Mouse (Mus musculus): ENCODE data around the gene Add1. TPM values are rescaled to one million over a fixed set of nuclear protein-coding genes. Genes with fewer than 3 reads are reported as not detected.
"Not testable (repeated sequence)": the region's sequence is repeated elsewhere in the genome, so short reads cannot be mapped to it uniquely, and the experiment has no call there.

The Add1 gene
- polyA plus RNA-seq, 1 experiment from 2014 or later: 279 TPM

DNA sequence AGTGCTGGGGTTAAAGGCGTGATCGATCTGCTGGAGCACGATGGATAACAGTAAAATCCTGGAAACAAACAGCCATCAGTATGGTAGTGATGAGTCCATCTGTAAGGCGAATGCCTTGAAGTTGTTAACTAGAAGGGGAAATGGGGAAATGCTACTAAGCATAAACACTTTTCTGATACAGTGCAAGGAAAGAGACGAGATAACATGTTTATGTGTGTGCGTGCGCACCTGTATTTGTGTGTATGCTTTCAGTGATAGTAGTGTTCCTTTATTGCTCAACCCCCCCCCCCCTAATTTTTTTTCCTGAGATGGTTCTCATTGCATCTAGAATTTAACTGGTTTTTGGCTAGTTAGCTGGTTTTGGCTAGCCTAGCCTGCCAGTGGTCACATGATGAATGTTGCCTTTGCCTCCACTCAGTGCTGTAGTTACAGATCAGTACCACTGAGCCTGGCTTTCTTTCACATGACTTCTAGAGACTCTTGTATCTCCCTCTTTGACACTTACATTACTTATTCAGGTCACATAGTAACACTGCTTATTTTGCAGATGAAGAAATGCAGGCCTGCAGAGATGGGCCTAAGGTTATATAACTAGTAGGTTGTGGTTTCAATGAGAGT lies 4.7 kb downstream of the Add1 start:
- ChIA-PET CTCF (interaction anchor here (0.9 kb wide), 1 partner anchor 32 kb away, joined by 3 read pairs; no protein-coding TSS in a partner anchor), POLR2A (no interaction called here)
- no peak for TF ChIP-seq CTCF (IDR thresholded peaks at IDR 0.05)
- no peak for DNase-seq (ENCODE audit: low read depth, low spot score)
- H3K27me3 ChIP-seq: no peaks in the 10 kb centered on the region
- in situ Hi-C loops (cut with MboI; ENCODE audit: low pct_unique_long_range_greater_than_20kb): no loop called here
- ATAC-seq: no peak

DNA sequence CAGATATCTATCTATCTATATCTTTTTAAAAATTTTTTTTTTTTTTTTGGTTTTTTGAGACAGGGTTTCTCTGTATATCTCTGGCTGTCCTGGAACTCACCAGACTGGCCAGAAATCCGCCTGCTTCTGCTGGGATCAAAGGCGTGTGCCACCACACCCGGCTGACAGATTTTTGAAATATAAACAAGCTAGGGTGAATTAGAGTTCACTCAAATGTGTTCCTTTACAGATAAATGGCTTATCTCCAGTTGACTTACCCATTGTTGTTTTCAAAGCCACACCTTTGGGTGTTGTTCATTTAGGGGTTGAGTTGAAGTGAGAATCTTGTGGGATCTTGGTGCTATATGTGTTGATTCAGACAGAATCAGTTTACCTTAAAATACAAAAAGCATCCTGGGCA lies 5.9 kb downstream of the Add1 start:
- CTCF ChIA-PET: no interaction called here
- in situ Hi-C loops (cut with MboI; ENCODE audit: low pct_unique_long_range_greater_than_20kb): no loop called here
- POLR2A ChIA-PET: interaction anchor here (0.7 kb wide), 2 partner anchors 60 to 242 kb away, joined by 3 read pairs; no protein-coding TSS in a partner anchor
- ATAC-seq (no peak), DNase-seq (ENCODE audit: low read depth, low spot score) (no peak)
- no peak for TF ChIP-seq CTCF (IDR thresholded peaks at IDR 0.05)
- H3K27me3 ChIP-seq: no peaks in the 10 kb centered on the region

DNA sequence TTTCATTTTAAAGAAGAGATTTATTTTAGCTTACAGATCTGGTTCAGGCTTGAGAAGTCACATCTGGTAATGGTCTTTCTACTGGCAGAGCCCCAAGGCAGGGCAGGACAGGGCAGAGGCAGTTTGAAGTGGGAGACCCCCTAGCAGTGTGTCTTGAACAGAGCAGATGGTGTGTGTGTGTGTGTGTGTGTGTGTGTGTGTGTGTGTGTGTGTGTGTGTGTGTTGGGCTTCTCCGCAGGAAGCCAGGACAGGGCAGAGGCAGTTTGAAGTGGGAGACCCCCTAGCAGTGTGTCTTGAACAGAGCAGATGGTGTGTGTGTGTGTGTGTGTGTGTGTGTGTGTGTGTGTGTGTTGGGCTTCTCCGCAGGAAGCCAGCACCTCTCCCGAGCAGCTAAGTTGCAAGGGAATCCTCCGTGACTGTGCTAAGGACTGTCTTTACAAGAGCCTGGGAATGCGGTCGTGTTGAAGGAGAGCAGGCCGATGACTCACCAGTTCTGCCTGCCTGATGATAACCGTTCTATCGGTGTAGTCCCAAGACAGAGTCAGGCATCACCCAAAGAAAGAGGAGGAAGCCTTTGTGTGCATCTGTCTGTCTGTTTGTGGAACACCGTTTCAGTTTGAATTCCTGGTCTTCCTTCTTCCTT lies 8.3 kb downstream of the Add1 start:
- DNase-seq (ENCODE audit: low read depth, low spot score): peak; percentile 61
- H3K27me3 ChIP-seq; in situ Hi-C loops (cut with MboI; ENCODE audit: low pct_unique_long_range_greater_than_20kb): not testable (repeated sequence)
- peak; percentile 87 for ATAC-seq
- CTCF ChIA-PET: interaction anchor here (0.9 to 1.4 kb wide), 2 partner anchors 10 to 21 kb away, joined by 3 to 4 read pairs; no protein-coding TSS in a partner anchor
- POLR2A ChIA-PET: interaction anchor here (0.6 kb wide), 2 partner anchors 48 to 137 kb away, joined by 3 read pairs; no protein-coding TSS in a partner anchor

DNA sequence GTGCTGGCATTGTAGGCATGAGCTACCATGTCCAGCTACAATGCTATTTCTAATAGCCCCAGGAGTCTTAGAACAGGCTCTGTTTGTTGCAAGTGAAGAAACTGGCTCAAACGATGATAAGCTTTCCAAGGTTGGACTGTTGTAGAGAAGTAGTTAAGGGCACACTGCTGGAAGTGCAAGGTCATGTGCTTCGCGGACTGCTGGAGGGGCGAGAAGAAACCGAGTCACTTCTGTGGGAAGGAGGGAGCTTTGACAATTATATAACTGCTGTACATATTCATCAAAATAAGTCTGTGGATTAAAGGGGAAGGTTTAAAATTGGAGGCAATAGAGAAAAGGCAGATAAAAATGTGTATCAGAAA lies 8.8 kb downstream of the Add1 start:
- ATAC-seq (no peak), DNase-seq (ENCODE audit: low read depth, low spot score) (no peak)
- ChIA-PET CTCF (interaction anchor here (0.9 kb wide), 1 partner anchor 10 kb away, joined by 4 read pairs; no protein-coding TSS in a partner anchor), POLR2A (interaction anchor here (0.6 kb wide), 2 partner anchors 47 to 137 kb away, joined by 3 read pairs; no protein-coding TSS in a partner anchor)
- TF ChIP-seq CTCF (IDR thresholded peaks at IDR 0.05): no peak
- in situ Hi-C loops (cut with MboI; ENCODE audit: low pct_unique_long_range_greater_than_20kb): no loop called here
- H3K27me3 ChIP-seq: no peaks in the 10 kb centered on the region

DNA sequence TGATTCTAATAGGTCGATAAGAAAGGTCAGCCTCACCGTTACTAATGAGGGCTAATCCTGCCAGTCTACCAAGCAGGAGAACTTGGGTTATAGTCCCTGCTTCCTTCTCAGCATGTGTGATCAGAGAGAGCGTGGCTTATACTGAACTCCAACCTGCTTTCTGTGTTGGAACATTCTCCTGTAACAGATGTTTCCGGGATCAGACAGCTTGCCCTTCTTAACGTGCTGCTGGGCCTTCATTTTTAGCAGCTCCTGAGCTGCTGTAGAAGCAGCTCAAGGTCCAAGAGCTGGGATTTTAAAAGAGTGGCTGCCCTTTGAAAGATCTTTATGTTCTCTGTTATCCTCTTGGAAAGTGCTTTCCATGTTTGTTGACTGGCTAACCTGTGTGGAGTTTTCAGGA lies 11.8 kb downstream of the Add1 start:
- DNase-seq (ENCODE audit: low read depth, low spot score): no peak
- CTCF ChIA-PET: interaction anchor here (0.8 to 1.5 kb wide), 4 partner anchors 8 to 68 kb away, joined by 3 to 4 read pairs (median 3); no protein-coding TSS in a partner anchor
- POLR2A ChIA-PET: no interaction called here
- TF ChIP-seq CTCF (IDR thresholded peaks at IDR 0.05): no peak
- no peaks in the 10 kb centered on the region for H3K27me3 ChIP-seq
- in situ Hi-C loops (cut with MboI; ENCODE audit: low pct_unique_long_range_greater_than_20kb): no loop called here
- no peak for ATAC-seq

DNA sequence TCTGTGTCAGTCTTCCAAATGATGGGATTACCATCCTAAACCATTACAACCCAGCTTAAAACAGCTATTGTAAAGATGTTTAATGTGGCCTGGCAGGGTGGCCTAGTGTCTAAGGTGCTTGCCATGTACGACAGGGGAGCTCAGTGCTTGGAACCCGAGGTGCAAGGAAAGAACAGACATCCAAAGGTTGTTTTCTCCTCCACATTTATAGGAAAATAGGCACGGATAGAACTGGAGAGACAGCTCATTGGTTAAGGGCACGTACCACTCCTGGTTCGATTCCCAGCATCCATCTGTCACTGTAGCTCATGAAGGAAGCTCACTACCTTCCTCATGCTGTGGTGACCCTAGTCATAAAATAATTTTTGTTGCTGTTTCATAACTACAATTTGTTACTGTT lies 14.4 kb downstream of the Add1 start:
- ATAC-seq (no peak), DNase-seq (ENCODE audit: low read depth, low spot score) (no peak)
- H3K27me3 ChIP-seq: no peaks in the 10 kb centered on the region
- in situ Hi-C loops (cut with MboI; ENCODE audit: low pct_unique_long_range_greater_than_20kb): no loop called here
- TF ChIP-seq CTCF (IDR thresholded peaks at IDR 0.05): no peak
- ChIA-PET CTCF (interaction anchor here (0.7 kb wide), 1 partner anchor 19 kb away, joined by 3 read pairs; no protein-coding TSS in a partner anchor), POLR2A (interaction anchor here (0.6 kb wide), 1 partner anchor 16 kb away, joined by 3 read pairs; no protein-coding TSS in a partner anchor)

DNA sequence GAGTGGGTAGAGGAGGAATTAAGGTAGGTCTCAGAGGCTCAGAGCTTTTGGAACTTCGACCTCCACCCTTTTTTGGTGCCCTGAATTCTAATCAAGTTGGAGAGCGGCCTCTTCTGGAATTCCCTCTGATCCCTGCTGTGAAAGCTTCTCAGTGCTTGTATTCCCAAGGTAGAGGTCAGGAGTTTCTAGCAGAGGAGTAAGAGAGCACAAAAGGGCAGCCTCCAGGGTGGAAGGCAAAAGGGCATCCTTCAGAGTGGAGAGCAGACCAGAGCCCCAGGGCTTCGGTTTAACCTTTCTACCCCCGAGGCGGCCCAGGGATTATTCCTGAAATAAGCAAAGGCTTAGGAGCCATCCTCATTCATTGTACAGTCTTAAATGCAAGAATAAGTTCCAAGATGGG lies 16.6 kb downstream of the Add1 start:
- ChIA-PET POLR2A (interaction anchor here (1.1 kb wide), 1 partner anchor 16 kb away, joined by 3 read pairs; no protein-coding TSS in a partner anchor), CTCF (interaction anchor here (0.7 kb wide), 1 partner anchor 72 kb away, joined by 3 read pairs; no protein-coding TSS in a partner anchor)
- DNase-seq (ENCODE audit: low read depth, low spot score): no peak
- ATAC-seq: no peak
- TF ChIP-seq CTCF (IDR thresholded peaks at IDR 0.05): no peak
- H3K27me3 ChIP-seq: no peaks in the 10 kb centered on the region
- in situ Hi-C loops (cut with MboI; ENCODE audit: low pct_unique_long_range_greater_than_20kb): no loop called here

DNA sequence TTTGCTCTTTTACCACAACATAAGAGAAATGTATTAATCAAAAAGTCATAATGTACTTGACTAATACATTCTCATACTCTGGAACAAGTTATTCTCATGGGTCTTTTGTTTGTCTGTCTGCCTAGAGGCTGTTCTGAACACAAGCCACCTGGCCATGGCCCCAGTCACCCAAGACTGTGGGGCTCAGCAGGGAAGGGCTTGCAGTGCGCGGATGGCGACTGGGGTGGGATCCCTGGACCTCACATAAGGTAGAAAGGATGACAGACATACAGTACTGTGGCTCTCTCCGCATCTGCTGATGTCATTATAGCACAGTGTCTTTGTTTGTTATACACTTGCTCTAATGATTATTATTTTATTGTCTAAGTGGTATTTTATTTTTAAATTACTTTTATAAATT lies 17.2 kb downstream of the Add1 start:
- ATAC-seq (no peak), DNase-seq (ENCODE audit: low read depth, low spot score) (no peak)
- no peaks in the 10 kb centered on the region for H3K27me3 ChIP-seq
- TF ChIP-seq CTCF (IDR thresholded peaks at IDR 0.05): no peak
- in situ Hi-C loops (cut with MboI; ENCODE audit: low pct_unique_long_range_greater_than_20kb): no loop called here
- CTCF ChIA-PET: interaction anchor here (1.5 kb wide), 1 partner anchor 16 kb away, joined by 4 read pairs; no protein-coding TSS in a partner anchor
- POLR2A ChIA-PET: no interaction called here

DNA sequence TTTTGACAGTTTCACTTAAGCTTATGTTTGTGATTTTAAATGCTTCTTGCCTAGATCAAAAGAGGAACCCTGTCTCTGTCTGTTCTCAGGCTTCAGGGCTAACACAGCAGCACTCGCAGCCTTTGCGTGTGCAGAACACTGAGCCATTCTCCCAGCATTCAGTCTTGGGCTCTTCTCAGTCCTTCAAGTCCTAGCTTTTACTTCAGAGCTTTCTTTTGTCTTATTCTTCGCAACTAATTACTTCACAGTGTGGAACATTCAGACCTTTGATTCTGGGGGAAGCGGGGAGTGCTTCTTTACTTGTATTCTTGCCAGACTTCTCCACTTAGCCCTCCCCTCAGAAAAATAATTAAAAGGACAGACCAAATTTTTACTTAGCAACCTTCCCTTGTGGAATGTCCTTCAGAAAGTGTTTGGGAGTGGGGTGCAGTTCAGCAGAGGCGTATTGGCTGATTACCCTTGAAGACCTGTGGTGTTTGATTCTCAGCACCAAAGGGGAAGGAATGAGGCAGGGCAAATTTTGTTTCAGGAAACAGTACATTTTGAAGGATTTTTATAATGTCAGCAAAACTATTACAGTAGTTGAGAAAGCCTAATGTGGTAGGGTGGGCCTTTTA lies 18.0 kb downstream of the Add1 start:
- POLR2A ChIA-PET: no interaction called here
- in situ Hi-C loops (cut with MboI; ENCODE audit: low pct_unique_long_range_greater_than_20kb): no loop called here
- ATAC-seq (no peak), DNase-seq (ENCODE audit: low read depth, low spot score) (no peak)
- no peaks in the 10 kb centered on the region for H3K27me3 ChIP-seq
- no peak for TF ChIP-seq CTCF (IDR thresholded peaks at IDR 0.05)
- CTCF ChIA-PET: interaction anchor here (0.7 to 1.5 kb wide), 2 partner anchors 10 to 15 kb away, joined by 4 read pairs; no protein-coding TSS in a partner anchor

DNA sequence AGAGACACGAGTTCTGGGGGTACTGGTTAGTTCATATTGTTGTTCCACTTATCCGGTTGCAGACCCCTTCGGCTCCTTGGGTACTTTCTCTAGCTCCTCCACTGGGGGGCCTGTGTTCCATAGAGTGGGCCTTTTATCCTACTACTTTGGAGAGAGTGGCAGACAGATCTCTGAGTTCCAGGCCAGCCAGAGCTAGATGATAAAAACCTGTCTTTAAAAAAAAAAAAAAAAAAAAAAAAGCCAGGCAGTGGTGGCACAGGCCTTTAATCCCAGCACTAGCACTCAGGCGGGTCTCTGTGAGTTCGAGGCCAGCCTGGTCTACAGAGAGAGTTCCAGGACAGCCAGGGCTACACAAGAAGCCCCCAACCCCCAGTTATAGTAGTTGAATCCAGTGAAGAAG lies 18.8 kb downstream of the Add1 start:
- ATAC-seq; in situ Hi-C loops (cut with MboI; ENCODE audit: low pct_unique_long_range_greater_than_20kb); DNase-seq (ENCODE audit: low read depth, low spot score); POLR2A ChIA-PET; H3K27me3 ChIP-seq: not testable (repeated sequence)
- CTCF ChIA-PET: interaction anchor here (0.7 to 1.5 kb wide), 2 partner anchors 10 to 15 kb away, joined by 4 read pairs; no protein-coding TSS in a partner anchor

DNA sequence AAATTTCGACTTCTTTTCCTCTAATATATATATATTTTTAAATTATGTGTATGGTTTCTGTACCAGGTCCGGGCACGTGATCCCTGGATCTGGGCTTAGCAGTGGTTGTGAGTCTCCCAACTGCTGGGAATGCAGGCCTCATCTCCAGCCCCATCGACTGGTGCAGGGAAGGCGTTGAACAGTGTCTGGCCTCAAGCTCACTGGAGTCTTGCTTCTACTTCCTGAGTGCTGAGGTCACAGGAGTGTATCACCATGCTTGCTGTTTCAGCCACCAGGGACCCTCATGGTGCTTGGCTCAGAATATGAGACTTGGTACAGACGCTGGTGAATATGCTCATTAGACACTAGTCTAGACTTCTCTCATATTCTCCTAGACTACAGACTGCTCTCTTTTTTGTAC lies 19.2 kb downstream of the Add1 start:
- no peak for DNase-seq (ENCODE audit: low read depth, low spot score)
- ATAC-seq: no peak
- ChIA-PET CTCF (no interaction called here), POLR2A (no interaction called here)
- in situ Hi-C loops (cut with MboI; ENCODE audit: low pct_unique_long_range_greater_than_20kb): no loop called here
- no peak for TF ChIP-seq CTCF (IDR thresholded peaks at IDR 0.05)
- H3K27me3 ChIP-seq: no peaks in the 10 kb centered on the region
